Mouse (Mus musculus): ENCODE results near the gene Rps6ka2. TPM values are rescaled to one million over a fixed set of nuclear protein-coding genes. Genes with fewer than 3 reads are reported as not detected.
"Not testable (repeated sequence)": the region's sequence is repeated elsewhere in the genome, so short reads cannot be mapped to it uniquely, and the experiment has no call there.

Gene Rps6ka2
- polyA plus RNA-seq (2015; fragmentation: Nextera tagmentation; extraction: Ambion mirVana), result 5.3 and 5.5 TPM in 2 replicates

DNA sequence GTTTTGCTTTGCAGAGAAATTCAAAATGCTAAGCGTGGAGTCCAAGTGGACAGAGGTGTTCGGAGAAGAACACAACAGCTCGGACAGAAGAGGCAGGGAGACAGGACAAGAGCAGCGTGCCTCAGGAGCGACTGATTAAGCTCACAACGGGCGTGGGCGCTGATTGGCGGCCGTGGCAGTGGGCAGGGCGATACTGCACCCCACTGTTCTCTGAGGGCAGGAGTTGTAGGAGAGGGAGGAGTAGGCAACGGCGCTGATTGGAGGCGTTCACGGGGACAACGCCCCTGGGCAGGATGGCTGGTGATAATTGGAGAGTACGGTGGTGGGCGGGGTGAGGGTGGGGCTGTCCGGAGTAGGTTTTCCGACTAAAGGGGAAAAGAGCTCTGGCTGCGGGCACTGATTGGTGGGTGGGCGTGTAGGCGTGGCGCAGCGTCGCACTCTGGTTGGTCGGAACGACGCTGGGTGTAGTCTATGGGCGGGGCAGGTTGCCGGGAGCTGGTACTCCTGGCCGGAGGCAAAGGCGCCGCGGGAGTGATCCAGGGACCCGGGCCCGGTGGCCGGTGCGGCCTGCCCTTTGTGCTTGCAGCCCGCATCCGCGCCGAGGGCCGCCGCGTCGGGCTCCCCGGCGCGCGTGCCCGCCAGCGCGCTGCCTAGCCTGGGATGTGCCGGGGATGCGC, at the start of gene Rps6ka2:
TSS of gene Rps6ka2 (plus strand) at position 489 of the 677 bp plus-strand sequence.
- Histone ChIP-seq H3K4me1 (ENCODE audit: control insufficient read depth, insufficient read depth, low read length) (peaks cover 16% of the 10 kb centered on the region), H3K27me3 (replicated peaks; ENCODE audit: control insufficient read depth, insufficient read depth, low read length) (no peaks in the 10 kb centered on the region), H3K9ac (ENCODE audit: low read depth, low read length) (peak within 1 kb of the TSS; percentile 76), H3K9me3 (ENCODE audit: control insufficient read depth, low read length) (no peaks in the 10 kb centered on the region), H3K27ac (ENCODE audit: low read length) (peak within 1 kb of the TSS; percentile 93), H3K4me3 (ENCODE audit: low read length) (peak within 1 kb of the TSS; percentile 82), H3K4me2 (ENCODE audit: low read depth, low read length) (peak within 1 kb of the TSS; percentile 87), H3K36me3 (ENCODE audit: control insufficient read depth, insufficient read depth, low read length) (no peaks in the 10 kb centered on the region)
- ATAC-seq, result peak; percentile 100
- WGBS, result under 1% methylated on average over 56 of the region's 56 CpGs

DNA sequence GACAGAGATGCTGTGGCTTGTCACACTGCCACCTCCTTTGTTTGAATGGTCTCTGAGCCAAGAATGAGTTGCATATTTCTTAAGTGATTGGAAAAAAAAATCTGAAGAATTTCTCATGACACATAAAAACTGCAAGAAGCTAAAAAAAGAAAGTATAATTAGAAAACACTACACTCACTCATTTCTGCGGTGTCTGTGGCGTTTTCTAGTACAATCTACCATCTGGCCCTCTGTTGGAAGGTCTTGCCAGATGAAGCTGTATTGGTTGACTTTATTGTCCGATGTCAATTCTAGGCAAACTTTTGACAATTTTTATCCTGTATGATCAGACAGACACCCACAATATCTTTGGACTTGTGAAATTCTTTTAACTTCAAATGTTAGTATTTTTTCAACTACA, 49.1 kb upstream of the Rps6ka2 start:
- not testable (repeated sequence) for H3K4me1 ChIP-seq (ENCODE audit: control insufficient read depth, insufficient read depth, low read length); H3K4me2 ChIP-seq (ENCODE audit: low read depth, low read length); H3K36me3 ChIP-seq (ENCODE audit: control insufficient read depth, insufficient read depth, low read length); H3K4me3 ChIP-seq (ENCODE audit: low read length); H3K9ac ChIP-seq (ENCODE audit: low read depth, low read length); H3K27ac ChIP-seq (ENCODE audit: low read length); ATAC-seq; H3K9me3 ChIP-seq (ENCODE audit: control insufficient read depth, low read length); H3K27me3 ChIP-seq (replicated peaks; ENCODE audit: control insufficient read depth, insufficient read depth, low read length)
- WGBS, result 82% methylated on average over 3 of the region's 3 CpGs

DNA sequence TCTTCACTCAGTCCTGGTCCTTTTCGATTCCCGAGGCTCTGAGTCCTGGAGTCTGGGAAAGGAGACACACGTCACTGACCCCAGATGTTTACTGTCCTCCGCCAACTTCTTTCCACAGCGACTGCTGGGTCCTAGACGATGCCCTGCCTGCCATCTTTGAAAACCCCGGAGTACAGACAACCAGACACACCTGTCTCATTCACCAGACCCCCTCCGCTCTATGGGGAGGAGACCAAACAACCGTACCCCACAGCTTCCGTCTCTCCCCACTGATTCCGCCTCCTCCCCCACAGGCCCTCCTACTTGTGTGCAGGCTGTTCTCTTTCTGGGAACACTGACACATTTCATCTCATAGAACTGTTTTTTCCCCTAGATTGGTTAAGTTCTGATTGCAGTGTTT, 47.4 kb upstream of the Rps6ka2 start:
- H3K27me3 ChIP-seq (replicated peaks; ENCODE audit: control insufficient read depth, insufficient read depth, low read length), result not testable (repeated sequence)
- WGBS, result 48% methylated on average over 11 of the region's 11 CpGs

DNA sequence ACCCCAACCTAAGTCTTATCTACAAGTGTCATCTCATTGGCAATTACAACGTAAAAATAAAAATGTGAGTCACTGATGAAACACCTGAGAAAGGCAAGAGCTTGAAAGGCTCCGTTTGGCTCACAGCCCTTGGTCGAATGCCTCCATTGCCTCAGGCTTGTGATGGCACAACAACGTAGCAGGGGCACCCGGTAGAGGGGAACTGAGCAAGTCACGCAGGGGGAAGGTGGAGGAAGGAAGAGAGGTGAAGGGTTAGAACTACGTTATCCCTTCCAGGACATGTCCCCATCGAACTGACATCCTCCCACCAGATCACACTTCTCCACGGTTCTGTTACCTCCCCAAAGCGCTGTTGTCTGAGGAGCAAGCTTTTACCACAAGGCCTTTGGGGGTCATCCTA, 43.4 kb upstream of the Rps6ka2 start:
- H3K36me3 ChIP-seq (ENCODE audit: control insufficient read depth, insufficient read depth, low read length); H3K9me3 ChIP-seq (ENCODE audit: control insufficient read depth, low read length); H3K4me1 ChIP-seq (ENCODE audit: control insufficient read depth, insufficient read depth, low read length); ATAC-seq; H3K4me2 ChIP-seq (ENCODE audit: low read depth, low read length); H3K27ac ChIP-seq (ENCODE audit: low read length); H3K27me3 ChIP-seq (replicated peaks; ENCODE audit: control insufficient read depth, insufficient read depth, low read length); H3K4me3 ChIP-seq (ENCODE audit: low read length); H3K9ac ChIP-seq (ENCODE audit: low read depth, low read length): not testable (repeated sequence)
- WGBS, result 73% methylated on average over 7 of the region's 10 CpGs

More for the DNA sequence above, 47.4 kb upstream of the Rps6ka2 start:
- not testable (repeated sequence) for H3K9ac ChIP-seq (ENCODE audit: low read depth, low read length); H3K36me3 ChIP-seq (ENCODE audit: control insufficient read depth, insufficient read depth, low read length); H3K4me1 ChIP-seq (ENCODE audit: control insufficient read depth, insufficient read depth, low read length); H3K9me3 ChIP-seq (ENCODE audit: control insufficient read depth, low read length); H3K4me3 ChIP-seq (ENCODE audit: low read length); H3K4me2 ChIP-seq (ENCODE audit: low read depth, low read length); H3K27ac ChIP-seq (ENCODE audit: low read length); ATAC-seq

DNA sequence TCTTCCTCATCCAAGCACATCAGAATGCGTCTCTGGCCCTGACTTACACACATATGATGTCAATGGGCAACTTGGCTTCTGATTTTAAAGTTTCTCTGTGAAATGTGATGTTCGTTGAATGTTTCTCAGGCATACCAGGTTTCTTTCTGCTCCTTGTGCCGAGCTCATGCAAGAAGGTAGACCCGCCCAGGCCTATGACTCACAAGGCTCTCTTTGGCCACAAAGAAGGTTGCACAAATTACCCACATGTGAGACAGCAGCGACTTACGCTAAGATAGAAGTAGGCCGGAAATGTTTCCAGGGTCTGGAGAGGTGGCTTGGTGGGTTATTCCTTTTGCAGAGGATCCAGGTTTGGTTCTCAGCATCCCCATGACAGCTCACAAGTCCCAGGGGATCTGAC, 35.9 kb upstream of the Rps6ka2 start:
- H3K27ac ChIP-seq (ENCODE audit: low read length); H3K4me1 ChIP-seq (ENCODE audit: control insufficient read depth, insufficient read depth, low read length); H3K4me2 ChIP-seq (ENCODE audit: low read depth, low read length); H3K9ac ChIP-seq (ENCODE audit: low read depth, low read length); H3K36me3 ChIP-seq (ENCODE audit: control insufficient read depth, insufficient read depth, low read length); H3K9me3 ChIP-seq (ENCODE audit: control insufficient read depth, low read length); H3K4me3 ChIP-seq (ENCODE audit: low read length); H3K27me3 ChIP-seq (replicated peaks; ENCODE audit: control insufficient read depth, insufficient read depth, low read length); ATAC-seq: not testable (repeated sequence)
- no CpG with 5 or more reads among the region's 7 CpGs for WGBS

DNA sequence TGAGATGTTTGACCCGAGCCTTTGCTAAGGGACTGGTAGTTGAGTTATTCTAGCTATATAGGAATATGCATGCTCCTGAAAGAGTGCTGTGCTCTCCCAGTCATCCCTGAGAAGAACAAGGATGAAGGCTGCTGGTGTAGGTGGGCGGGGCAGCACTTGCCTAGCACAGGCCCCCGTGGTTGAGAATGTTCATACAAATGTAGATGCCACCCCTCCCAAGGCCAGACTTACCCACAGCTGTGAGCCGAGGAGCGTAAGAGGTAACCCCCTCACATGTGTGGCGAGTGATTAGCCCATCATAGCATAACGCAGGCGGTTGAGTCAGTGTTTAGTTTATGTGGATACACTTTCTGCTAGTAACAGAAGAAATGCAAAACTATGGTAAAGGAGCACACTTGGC, 34.6 kb upstream of the Rps6ka2 start:
- WGBS, result 88% methylated on average over 7 of the region's 8 CpGs
- H3K9me3 ChIP-seq (ENCODE audit: control insufficient read depth, low read length); H3K27ac ChIP-seq (ENCODE audit: low read length); H3K27me3 ChIP-seq (replicated peaks; ENCODE audit: control insufficient read depth, insufficient read depth, low read length); H3K4me1 ChIP-seq (ENCODE audit: control insufficient read depth, insufficient read depth, low read length); H3K9ac ChIP-seq (ENCODE audit: low read depth, low read length); H3K4me3 ChIP-seq (ENCODE audit: low read length); H3K36me3 ChIP-seq (ENCODE audit: control insufficient read depth, insufficient read depth, low read length); H3K4me2 ChIP-seq (ENCODE audit: low read depth, low read length); ATAC-seq: not testable (repeated sequence)

DNA sequence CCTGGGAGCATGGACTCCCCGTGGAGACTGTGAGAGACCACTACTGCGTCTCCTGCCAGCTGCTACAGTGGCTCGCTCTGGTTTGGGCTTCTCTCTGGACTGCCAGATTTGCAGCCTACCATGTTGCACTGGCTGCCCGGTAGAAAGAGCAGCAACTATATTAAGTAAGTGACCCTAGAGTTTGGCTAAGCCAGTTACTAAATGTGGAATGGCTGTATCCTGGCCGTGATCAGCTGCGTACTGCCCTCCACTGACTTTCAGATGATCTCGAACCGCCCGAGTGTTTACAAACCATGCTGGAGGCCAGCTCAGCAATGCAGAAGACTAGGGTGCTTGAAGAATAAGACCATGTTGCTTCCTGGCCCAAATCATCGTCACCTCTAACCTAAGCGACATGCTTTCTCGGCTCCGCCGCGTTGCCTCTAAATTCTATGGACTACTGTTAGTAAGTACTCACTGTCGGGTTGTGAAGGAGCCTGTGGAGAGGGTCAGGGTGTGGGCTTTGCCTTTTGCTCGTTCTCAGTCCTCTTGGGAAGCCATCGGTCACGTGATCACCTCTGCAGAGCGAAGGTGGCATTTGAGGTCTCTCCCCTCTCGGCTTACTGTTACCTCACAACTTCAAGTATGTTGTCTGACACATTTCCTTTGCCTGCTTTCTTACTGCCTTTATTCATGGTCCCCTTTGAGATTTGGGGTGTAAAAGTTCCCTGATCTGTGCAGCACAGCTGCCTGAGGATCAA, 31.6 kb upstream of the Rps6ka2 start:
- Histone ChIP-seq H3K4me1 (ENCODE audit: control insufficient read depth, insufficient read depth, low read length) (no peaks in the 10 kb centered on the region), H3K27me3 (replicated peaks; ENCODE audit: control insufficient read depth, insufficient read depth, low read length) (no peaks in the 10 kb centered on the region), H3K9ac (ENCODE audit: low read depth, low read length) (no peak overlapping the region), H3K9me3 (ENCODE audit: control insufficient read depth, low read length) (no peaks in the 10 kb centered on the region), H3K36me3 (ENCODE audit: control insufficient read depth, insufficient read depth, low read length) (no peaks in the 10 kb centered on the region), H3K27ac (ENCODE audit: low read length) (no peak overlapping the region), H3K4me3 (ENCODE audit: low read length) (no peak overlapping the region), H3K4me2 (ENCODE audit: low read depth, low read length) (no peak overlapping the region)
- ATAC-seq, result no peak
- 79% methylated on average over 21 of the region's 21 CpGs for WGBS

DNA sequence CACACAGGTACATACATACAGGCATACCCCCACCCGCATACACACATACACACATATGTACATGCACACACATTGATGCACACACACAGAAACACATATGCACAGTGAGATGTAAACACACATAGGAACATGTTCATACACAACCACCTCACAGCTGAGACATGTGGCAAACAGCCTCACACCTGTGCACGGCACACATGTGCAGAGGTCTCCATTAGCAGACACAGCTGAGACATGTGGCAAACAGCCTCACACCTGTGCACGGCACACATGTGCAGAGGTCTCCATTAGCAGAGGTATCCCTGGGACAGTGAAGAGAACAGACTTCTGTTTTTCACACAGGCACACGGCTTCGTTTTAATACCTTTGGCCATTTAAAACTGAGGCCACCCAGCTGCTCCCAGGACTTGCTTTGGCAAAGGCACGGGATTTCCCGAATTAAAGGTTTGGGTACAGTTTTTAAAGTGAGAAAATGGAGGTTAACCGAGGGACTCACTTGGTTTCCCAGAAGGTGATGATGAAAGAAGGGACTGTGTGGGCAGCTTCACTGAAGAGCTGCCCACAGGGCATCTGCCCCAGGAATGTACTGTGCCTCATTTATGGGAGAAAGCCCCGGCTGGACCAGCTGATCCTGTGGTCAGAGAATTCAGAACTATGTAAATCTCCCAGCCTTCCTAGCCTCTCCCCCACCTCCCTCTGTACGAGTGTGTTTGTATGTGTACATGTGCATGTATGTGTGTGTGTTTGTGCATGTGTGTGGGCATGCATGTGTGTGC, 29.3 kb upstream of the Rps6ka2 start:
- H3K27ac ChIP-seq (ENCODE audit: low read length), result no peak overlapping the region
- H3K9ac ChIP-seq (ENCODE audit: low read depth, low read length), result no peak overlapping the region
- WGBS, result 80% methylated on average over 10 of the region's 10 CpGs
- no peak for ATAC-seq
- H3K36me3 ChIP-seq (ENCODE audit: control insufficient read depth, insufficient read depth, low read length), result no peaks in the 10 kb centered on the region
- H3K27me3 ChIP-seq (replicated peaks; ENCODE audit: control insufficient read depth, insufficient read depth, low read length), result no peaks in the 10 kb centered on the region
- H3K4me2 ChIP-seq (ENCODE audit: low read depth, low read length), result no peak overlapping the region
- H3K9me3 ChIP-seq (ENCODE audit: control insufficient read depth, low read length), result no peaks in the 10 kb centered on the region
- H3K4me3 ChIP-seq (ENCODE audit: low read length), result no peak overlapping the region
- H3K4me1 ChIP-seq (ENCODE audit: control insufficient read depth, insufficient read depth, low read length), result no peaks in the 10 kb centered on the region; the same call in 1 of the 2 replicates

DNA sequence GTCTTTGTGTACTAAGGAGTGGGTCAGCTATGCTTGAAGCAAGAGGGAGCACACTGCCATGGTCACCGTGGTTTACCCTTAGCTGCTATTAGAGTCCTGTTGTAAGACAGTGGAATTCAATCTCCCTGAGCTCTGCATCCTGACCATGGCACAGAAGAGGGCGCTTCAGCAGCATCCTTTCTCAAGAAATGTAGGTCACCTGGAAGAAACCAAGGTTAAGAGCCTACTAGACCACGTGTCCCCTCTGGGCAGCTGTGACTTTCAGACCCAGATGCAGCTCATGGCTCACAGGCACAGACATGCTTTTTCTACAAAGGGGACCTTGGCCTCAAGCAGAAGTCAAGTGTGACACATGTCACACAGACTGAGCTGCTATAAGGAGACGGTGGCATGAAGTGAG, 27.5 kb upstream of the Rps6ka2 start:
- H3K27ac ChIP-seq (ENCODE audit: low read length), result no peak overlapping the region
- H3K4me2 ChIP-seq (ENCODE audit: low read depth, low read length), result no peak overlapping the region
- WGBS, result 47% methylated on average over 4 of the region's 4 CpGs
- no peak for ATAC-seq
- no peak overlapping the region for H3K4me3 ChIP-seq (ENCODE audit: low read length)
- H3K9ac ChIP-seq (ENCODE audit: low read depth, low read length), result no peak overlapping the region
- no peaks in the 10 kb centered on the region for H3K36me3 ChIP-seq (ENCODE audit: control insufficient read depth, insufficient read depth, low read length)
- no peaks in the 10 kb centered on the region for H3K9me3 ChIP-seq (ENCODE audit: control insufficient read depth, low read length)
- H3K27me3 ChIP-seq (replicated peaks; ENCODE audit: control insufficient read depth, insufficient read depth, low read length), result no peaks in the 10 kb centered on the region
- H3K4me1 ChIP-seq (ENCODE audit: control insufficient read depth, insufficient read depth, low read length), result peaks cover 2% of the 10 kb centered on the region; the same call in 1 of the 2 replicates
